Mouse (Mus musculus) stomach, embryonic 16.5 days (tissue): ENCODE measurements at regions not wholly inside any gene's neighbourhood (a gene's known extent, or its start where the extent isn't known, plus 50 kb on each side); places are given as distances from the start of the nearest gene placed in this dataset.

Source experiments
- ATAC-seq: fragments of 200-750 bp; cut with Nextera tagmentation; 2 replicates; pipeline ENCODE4 v1.8.0; 2017; ENCODE audit warnings: moderate number of reproducible peaks, moderate TSS enrichment; ENCODE audit not compliant: insufficient read depth, low FRiP score
- H3K27ac ChIP-seq: fragments of 300-500 bp; sonication (generic); 2 replicates; pipeline ENCODE4 v1.5.1; 2014; ENCODE audit warnings: low read length
- H3K27me3 ChIP-seq: fragments of 300-500 bp; sonication (generic); 2 replicates; pipeline ENCODE4 v1.6.1; 2014; ENCODE audit warnings: low read length, control low read depth, mixed read lengths; ENCODE audit not compliant: control insufficient read depth, insufficient read depth
- H3K36me3 ChIP-seq: fragments of 300-500 bp; sonication (generic); 2 replicates; pipeline ENCODE4 v1.6.1; 2014; ENCODE audit warnings: low read length; ENCODE audit not compliant: control insufficient read depth, insufficient read depth
- H3K4me1 ChIP-seq: fragments of 300-500 bp; sonication (generic); 2 replicates; pipeline ENCODE4 v1.6.1; 2014; ENCODE audit warnings: low read length, control low read depth, mixed read lengths; ENCODE audit not compliant: control insufficient read depth, insufficient read depth
- H3K4me2 ChIP-seq: fragments of 300-500 bp; sonication (generic); 2 replicates; pipeline ENCODE4 v1.6.1; 2014; ENCODE audit warnings: low read depth, low read length, mixed read lengths
- H3K4me3 ChIP-seq: fragments of 300-500 bp; sonication (generic); replicated peaks from 2 replicates; pipeline ENCODE4 v1.5.1; 2014; ENCODE audit warnings: mild to moderate bottlenecking, low read length
- H3K9ac ChIP-seq: fragments of 300-500 bp; sonication (generic); 2 replicates; pipeline ENCODE4 v1.6.1; 2014; ENCODE audit warnings: low read length
- H3K9me3 ChIP-seq: fragments of 300-500 bp; sonication (generic); replicated peaks from 2 replicates; pipeline ENCODE4 v1.6.1; 2016; ENCODE audit warnings: low read length, control low read depth; ENCODE audit not compliant: control insufficient read depth
- WGBS: fragments of 180-500 bp; shearing (Covaris S2); extraction: QIAGEN DNeasy Blood & Tissue Kit; methylation state at CpG from one replicate; pipeline ENCODE4 v1.1.7; 2014; 5-methylcytosine and 5-hydroxymethylcytosine counted together

GRCm38 (mm10) chr1:176623171-176623570 is 190.7 kb downstream of the Cep170 start:
- ATAC-seq: no peak
- Histone ChIP-seq H3K4me1 (no peaks in the 10 kb centered on the region), H3K27ac (no peak overlapping the region), H3K4me2 (no peak overlapping the region), H3K36me3 (no peaks in the 10 kb centered on the region), H3K9ac (no peak overlapping the region), H3K4me3 (no peak overlapping the region), H3K27me3 (no peaks in the 10 kb centered on the region), H3K9me3 (no peaks in the 10 kb centered on the region)
- 72% methylated on average over 4 of the region's 4 CpGs for WGBS

- WGBS: 75% methylated on average over 5 of the region's 5 CpGs
- Histone ChIP-seq H3K9me3 (no peaks in the 10 kb centered on the region), H3K4me1 (no peaks in the 10 kb centered on the region), H3K36me3 (no peaks in the 10 kb centered on the region), H3K27me3 (no peaks in the 10 kb centered on the region), H3K9ac (no peak overlapping the region), H3K4me3 (no peak overlapping the region), H3K4me2 (no peak overlapping the region), H3K27ac (no peak overlapping the region)
- no peak for ATAC-seq
Measured at GRCm38 (mm10) chr1:176622213-176622612, 191.7 kb downstream of the Cep170 start.

DNA sequence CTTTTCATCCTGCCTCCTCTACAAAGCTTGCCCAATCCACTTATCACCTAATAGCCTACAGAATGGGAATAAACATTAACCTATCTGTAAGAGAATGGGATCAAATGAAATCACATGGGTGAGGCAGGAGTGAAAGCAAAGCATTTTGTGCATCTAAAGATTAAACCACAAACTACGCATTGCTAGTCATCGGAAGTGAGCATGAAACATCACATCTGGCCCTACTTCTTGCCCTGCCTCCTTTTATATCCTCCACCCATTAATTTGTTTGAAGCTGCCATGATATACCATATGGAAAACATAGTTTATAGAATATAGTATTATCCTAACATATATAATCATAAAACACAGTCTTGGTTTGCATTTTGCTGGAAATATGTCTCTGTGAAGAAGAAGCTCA is 192.6 kb downstream of the Cep170 start:
- 54% methylated on average over 2 of the region's 2 CpGs for WGBS
- Histone ChIP-seq H3K4me3 (no peak overlapping the region), H3K27me3 (no peaks in the 10 kb centered on the region), H3K4me1 (no peaks in the 10 kb centered on the region), H3K9ac (no peak overlapping the region), H3K9me3 (no peaks in the 10 kb centered on the region), H3K4me2 (no peak overlapping the region), H3K36me3 (no peaks in the 10 kb centered on the region), H3K27ac (no peak overlapping the region)
- ATAC-seq: no peak; the same call in 1 of the 2 replicates

GRCm38 (mm10) chr1:176618896-176619295 is 195.0 kb downstream of the Cep170 start:
- ATAC-seq: no peak
- H3K9ac ChIP-seq: no peak overlapping the region
- H3K4me1 ChIP-seq: no peaks in the 10 kb centered on the region
- H3K4me3 ChIP-seq: no peak overlapping the region
- WGBS: 81% methylated on average over 4 of the region's 4 CpGs
- no peaks in the 10 kb centered on the region for H3K36me3 ChIP-seq
- H3K27me3 ChIP-seq: no peaks in the 10 kb centered on the region
- no peaks in the 10 kb centered on the region for H3K9me3 ChIP-seq
- no peak overlapping the region for H3K27ac ChIP-seq
- no peak overlapping the region for H3K4me2 ChIP-seq

DNA sequence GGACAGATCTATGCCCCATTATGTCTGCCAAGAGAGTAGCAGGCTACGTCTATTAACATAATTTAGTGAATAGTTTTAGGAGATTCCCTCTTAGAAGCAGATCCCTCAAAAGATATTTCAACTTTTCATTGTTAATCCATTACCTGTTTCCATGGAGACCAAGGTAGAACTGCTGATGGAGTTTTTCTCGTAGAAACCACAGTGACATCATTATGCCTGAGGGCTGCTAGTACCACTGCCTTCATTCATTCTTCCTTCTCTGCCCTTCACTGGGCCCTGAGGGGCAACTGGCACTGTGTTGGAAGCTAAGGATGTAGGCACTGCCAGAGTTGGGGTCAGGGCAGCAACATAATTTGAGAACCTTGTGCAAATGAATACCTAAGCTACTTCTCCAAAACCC is 198.2 kb downstream of the Cep170 start:
- Histone ChIP-seq H3K9ac (no peak overlapping the region), H3K4me3 (no peak overlapping the region), H3K4me2 (no peak overlapping the region), H3K4me1 (no peaks in the 10 kb centered on the region), H3K36me3 (no peaks in the 10 kb centered on the region), H3K9me3 (no peaks in the 10 kb centered on the region), H3K27ac (no peak overlapping the region), H3K27me3 (no peaks in the 10 kb centered on the region)
- ATAC-seq: no peak
- 78% methylated on average over 2 of the region's 2 CpGs for WGBS

GRCm38 (mm10) chr1:176594312-176594711 is 219.6 kb downstream of the Cep170 start:
- no peaks in the 10 kb centered on the region for H3K36me3 ChIP-seq
- no peak overlapping the region for H3K27ac ChIP-seq
- no peak overlapping the region for H3K9ac ChIP-seq
- no peak overlapping the region for H3K4me3 ChIP-seq
- H3K9me3 ChIP-seq: no peaks in the 10 kb centered on the region
- no peaks in the 10 kb centered on the region for H3K27me3 ChIP-seq
- no peaks in the 10 kb centered on the region for H3K4me1 ChIP-seq
- WGBS: 68% methylated on average over 2 of the region's 2 CpGs
- ATAC-seq: no peak
- no peak overlapping the region for H3K4me2 ChIP-seq

DNA sequence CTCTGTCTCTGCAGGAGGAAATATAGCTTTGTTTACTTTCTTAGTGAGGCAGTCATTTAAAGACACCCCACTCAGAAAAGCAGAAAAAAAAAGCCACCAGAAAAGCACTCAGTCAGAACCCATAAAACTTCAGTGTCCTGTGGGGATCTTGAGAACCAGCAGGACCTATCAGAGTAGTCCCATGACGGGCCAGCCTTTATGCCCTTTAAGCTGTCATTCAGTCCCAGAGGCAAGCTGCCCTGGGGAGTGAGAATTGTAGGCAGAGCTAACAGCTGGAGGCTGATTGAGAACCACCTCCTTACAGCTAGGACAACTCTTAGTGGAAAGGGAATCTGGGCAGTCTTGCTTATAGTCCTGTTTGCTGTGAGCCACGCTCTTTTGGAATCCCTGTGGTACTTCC is 225.7 kb downstream of the Cep170 start:
- no peaks in the 10 kb centered on the region for H3K4me1 ChIP-seq
- no peak overlapping the region for H3K4me2 ChIP-seq
- H3K9ac ChIP-seq: no peak overlapping the region
- no peaks in the 10 kb centered on the region for H3K27me3 ChIP-seq
- WGBS: 60% methylated on average over 2 of the region's 2 CpGs
- ATAC-seq: no peak
- no peak overlapping the region for H3K4me3 ChIP-seq
- H3K27ac ChIP-seq: no peak overlapping the region
- no peaks in the 10 kb centered on the region for H3K36me3 ChIP-seq
- no peaks in the 10 kb centered on the region for H3K9me3 ChIP-seq

- no peak overlapping the region for H3K9ac ChIP-seq
- no peak overlapping the region for H3K27ac ChIP-seq
- no peaks in the 10 kb centered on the region for H3K27me3 ChIP-seq
- H3K4me2 ChIP-seq: no peak overlapping the region
- H3K9me3 ChIP-seq: no peaks in the 10 kb centered on the region
- no peak overlapping the region for H3K4me3 ChIP-seq
- no peaks in the 10 kb centered on the region for H3K36me3 ChIP-seq
- no peak for ATAC-seq
- H3K4me1 ChIP-seq: no peaks in the 10 kb centered on the region
- 33% methylated on average over 1 of the region's 1 CpGs for WGBS
Measured at GRCm38 (mm10) chr1:176573703-176574102, 240.2 kb downstream of the Cep170 start.

DNA sequence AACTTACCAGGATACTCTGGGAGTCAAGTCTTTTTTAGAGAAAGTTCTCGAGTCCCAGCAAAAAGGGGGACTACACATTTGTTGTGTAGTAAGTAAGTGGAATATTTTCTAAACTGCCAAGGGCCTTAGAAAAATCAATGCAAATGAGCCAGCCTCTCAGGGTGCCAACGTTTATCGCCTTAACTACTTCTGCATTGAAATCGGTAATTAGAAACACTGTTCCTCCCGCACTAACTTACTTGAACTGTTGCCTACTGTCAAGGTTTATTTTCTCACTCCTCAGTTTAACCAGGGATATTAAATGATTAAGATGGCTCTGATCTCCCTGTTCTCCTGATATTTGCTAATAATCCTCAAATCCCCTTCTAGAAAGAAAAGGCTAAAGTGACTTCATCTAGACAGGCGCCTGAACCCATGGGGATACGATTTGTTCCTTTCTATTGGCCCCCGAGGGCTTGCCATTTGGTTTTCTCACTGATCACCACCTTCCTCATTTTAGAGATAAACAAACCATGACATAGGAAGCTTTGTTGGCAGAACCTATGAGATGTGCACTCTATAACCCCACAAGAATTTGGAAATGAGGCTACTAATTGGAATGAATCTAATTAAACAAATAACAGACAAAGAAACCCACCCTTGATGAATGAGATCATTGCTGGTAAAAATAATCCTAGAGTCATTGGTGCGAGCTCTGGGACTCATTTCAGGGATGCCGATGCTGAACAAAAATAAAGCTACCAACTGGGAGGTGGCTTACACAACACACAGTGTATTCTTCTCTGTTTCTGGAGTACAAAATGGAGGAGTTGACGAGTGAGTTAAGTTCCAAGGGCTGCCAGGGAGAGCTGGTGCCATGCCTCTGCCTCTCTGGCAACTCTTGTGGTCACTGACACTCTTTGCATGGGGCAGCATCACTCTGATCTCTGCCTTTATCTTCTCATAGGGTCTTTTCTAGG is 255.1 kb downstream of the Cep170 start:
- WGBS: 75% methylated on average over 11 of the region's 11 CpGs
- Histone ChIP-seq H3K36me3 (no peaks in the 10 kb centered on the region), H3K27me3 (no peaks in the 10 kb centered on the region), H3K27ac (no peak overlapping the region), H3K4me3 (no peak overlapping the region), H3K4me1 (no peaks in the 10 kb centered on the region), H3K9me3 (no peaks in the 10 kb centered on the region), H3K4me2 (no peak overlapping the region), H3K9ac (no peak overlapping the region)
- ATAC-seq: no peak
